Mouse (Mus musculus): ENCODE results near the gene Sacs. TPM values are rescaled to one million over a fixed set of nuclear protein-coding genes. Genes with fewer than 3 reads are reported as not detected.

The Sacs gene
- polyA plus RNA-seq, 1 experiment: 2.7 TPM

GRCm38 (mm10) chr14:61221166-61221565, 82.9 kb downstream of the Sacs start:
- Histone ChIP-seq H3K27me3 (ENCODE audit: control insufficient read depth, insufficient read depth, insufficient read length) (no peaks in the 10 kb centered on the region), H3K36me3 (ENCODE audit: control insufficient read depth, insufficient read depth) (no peaks in the 10 kb centered on the region), H3K79me3 (ENCODE audit: low read depth) (no peaks in the 10 kb centered on the region), H3ac (ENCODE audit: control insufficient read depth, insufficient read length, low read depth) (no peak overlapping the region), H3K79me2 (ENCODE audit: control insufficient read depth, insufficient read depth) (no peaks in the 10 kb centered on the region), H3K4me3 (ENCODE audit: insufficient read depth, poor library complexity, severe bottlenecking) (no peak overlapping the region)
- TF ChIP-seq USF1 (IDR thresholded peaks at IDR 0.05; ENCODE audit: low read depth): no peak
- no peak for TF ChIP-seq CTCF (IDR thresholded peaks at IDR 0.05; ENCODE audit: control insufficient read depth, insufficient read depth, insufficient read length)
- TF ChIP-seq MYOG (IDR thresholded peaks at IDR 0.05; ENCODE audit: control insufficient read depth, extremely low read depth, insufficient read length): no peak
- no peak for TF ChIP-seq FOSL1 (IDR thresholded peaks at IDR 0.05; ENCODE audit: insufficient read depth, low read length, poor library complexity, severe bottlenecking)
- no peak for TF ChIP-seq MYOD1 (IDR thresholded peaks at IDR 0.05; ENCODE audit: control insufficient read depth, insufficient read length, low read depth)
- TF ChIP-seq MAX (IDR thresholded peaks at IDR 0.05): no peak
- TF ChIP-seq CEBPB (IDR thresholded peaks at IDR 0.05; ENCODE audit: low read depth): no peak

- no peaks in the 10 kb centered on the region for H3K79me2 ChIP-seq (ENCODE audit: control insufficient read depth, insufficient read depth)
- no peaks in the 10 kb centered on the region for H3K79me3 ChIP-seq (ENCODE audit: low read depth)
- no peaks in the 10 kb centered on the region for H3K36me3 ChIP-seq (ENCODE audit: control insufficient read depth, insufficient read depth)
- no peak overlapping the region for H3K4me3 ChIP-seq (ENCODE audit: insufficient read depth, poor library complexity, severe bottlenecking)
- no peak for TF ChIP-seq MYOG (IDR thresholded peaks at IDR 0.05; ENCODE audit: control insufficient read depth, extremely low read depth, insufficient read length)
- TF ChIP-seq MAX (IDR thresholded peaks at IDR 0.05): no peak
- no peak for TF ChIP-seq MYOD1 (IDR thresholded peaks at IDR 0.05; ENCODE audit: control insufficient read depth, insufficient read length, low read depth)
- no peak for TF ChIP-seq USF1 (IDR thresholded peaks at IDR 0.05; ENCODE audit: low read depth)
- TF ChIP-seq FOSL1 (IDR thresholded peaks at IDR 0.05; ENCODE audit: insufficient read depth, low read length, poor library complexity, severe bottlenecking): no peak
- no peak for TF ChIP-seq CEBPB (IDR thresholded peaks at IDR 0.05; ENCODE audit: low read depth)
- TF ChIP-seq CTCF (IDR thresholded peaks at IDR 0.05; ENCODE audit: control insufficient read depth, insufficient read depth, insufficient read length): no peak
- no peaks in the 10 kb centered on the region for H3K27me3 ChIP-seq (ENCODE audit: control insufficient read depth, insufficient read depth, insufficient read length)
- H3ac ChIP-seq (ENCODE audit: control insufficient read depth, insufficient read length, low read depth): no peak overlapping the region
These were observed 84.2 kb downstream of the Sacs start for GRCm38 (mm10) chr14:61222506-61222905.

GRCm38 (mm10) chr14:61223740-61224139, 85.5 kb downstream of the Sacs start:
- H3K27me3 ChIP-seq (ENCODE audit: control insufficient read depth, insufficient read depth, insufficient read length): no peaks in the 10 kb centered on the region
- no peak overlapping the region for H3K4me3 ChIP-seq (ENCODE audit: insufficient read depth, poor library complexity, severe bottlenecking)
- TF ChIP-seq MAX (IDR thresholded peaks at IDR 0.05): no peak
- TF ChIP-seq MYOD1 (IDR thresholded peaks at IDR 0.05; ENCODE audit: control insufficient read depth, insufficient read length, low read depth): no peak
- TF ChIP-seq CTCF (IDR thresholded peaks at IDR 0.05; ENCODE audit: control insufficient read depth, insufficient read depth, insufficient read length): no peak
- TF ChIP-seq MYOG (IDR thresholded peaks at IDR 0.05; ENCODE audit: control insufficient read depth, extremely low read depth, insufficient read length): no peak
- TF ChIP-seq CEBPB (IDR thresholded peaks at IDR 0.05; ENCODE audit: low read depth): no peak
- no peak for TF ChIP-seq USF1 (IDR thresholded peaks at IDR 0.05; ENCODE audit: low read depth)
- no peak for TF ChIP-seq FOSL1 (IDR thresholded peaks at IDR 0.05; ENCODE audit: insufficient read depth, low read length, poor library complexity, severe bottlenecking)
- no peaks in the 10 kb centered on the region for H3K79me3 ChIP-seq (ENCODE audit: low read depth)
- no peaks in the 10 kb centered on the region for H3K79me2 ChIP-seq (ENCODE audit: control insufficient read depth, insufficient read depth)
- no peak overlapping the region for H3ac ChIP-seq (ENCODE audit: control insufficient read depth, insufficient read length, low read depth)
- H3K36me3 ChIP-seq (ENCODE audit: control insufficient read depth, insufficient read depth): no peaks in the 10 kb centered on the region

- H3ac ChIP-seq (ENCODE audit: control insufficient read depth, insufficient read length, low read depth): no peak overlapping the region
- no peak overlapping the region for H3K4me3 ChIP-seq (ENCODE audit: insufficient read depth, poor library complexity, severe bottlenecking)
- TF ChIP-seq USF1 (IDR thresholded peaks at IDR 0.05; ENCODE audit: low read depth): no peak
- no peak for TF ChIP-seq CTCF (IDR thresholded peaks at IDR 0.05; ENCODE audit: control insufficient read depth, insufficient read depth, insufficient read length)
- TF ChIP-seq FOSL1 (IDR thresholded peaks at IDR 0.05; ENCODE audit: insufficient read depth, low read length, poor library complexity, severe bottlenecking): no peak
- no peak for TF ChIP-seq MYOG (IDR thresholded peaks at IDR 0.05; ENCODE audit: control insufficient read depth, extremely low read depth, insufficient read length)
- TF ChIP-seq MAX (IDR thresholded peaks at IDR 0.05): no peak
- TF ChIP-seq MYOD1 (IDR thresholded peaks at IDR 0.05; ENCODE audit: control insufficient read depth, insufficient read length, low read depth): no peak
- no peak for TF ChIP-seq CEBPB (IDR thresholded peaks at IDR 0.05; ENCODE audit: low read depth)
- H3K79me3 ChIP-seq (ENCODE audit: low read depth): no peaks in the 10 kb centered on the region
- no peaks in the 10 kb centered on the region for H3K27me3 ChIP-seq (ENCODE audit: control insufficient read depth, insufficient read depth, insufficient read length)
- H3K36me3 ChIP-seq (ENCODE audit: control insufficient read depth, insufficient read depth): no peaks in the 10 kb centered on the region
- no peaks in the 10 kb centered on the region for H3K79me2 ChIP-seq (ENCODE audit: control insufficient read depth, insufficient read depth)
These were observed 86.3 kb downstream of the Sacs start for GRCm38 (mm10) chr14:61224387-61225077.

- no peaks in the 10 kb centered on the region for H3K79me2 ChIP-seq (ENCODE audit: control insufficient read depth, insufficient read depth)
- no peak overlapping the region for H3ac ChIP-seq (ENCODE audit: control insufficient read depth, insufficient read length, low read depth)
- TF ChIP-seq FOSL1 (IDR thresholded peaks at IDR 0.05; ENCODE audit: insufficient read depth, low read length, poor library complexity, severe bottlenecking): no peak
- TF ChIP-seq CTCF (IDR thresholded peaks at IDR 0.05; ENCODE audit: control insufficient read depth, insufficient read depth, insufficient read length): no peak
- TF ChIP-seq MYOD1 (IDR thresholded peaks at IDR 0.05; ENCODE audit: control insufficient read depth, insufficient read length, low read depth): no peak
- TF ChIP-seq USF1 (IDR thresholded peaks at IDR 0.05; ENCODE audit: low read depth): no peak
- TF ChIP-seq MAX (IDR thresholded peaks at IDR 0.05): no peak
- TF ChIP-seq CEBPB (IDR thresholded peaks at IDR 0.05; ENCODE audit: low read depth): no peak
- TF ChIP-seq MYOG (IDR thresholded peaks at IDR 0.05; ENCODE audit: control insufficient read depth, extremely low read depth, insufficient read length): no peak
These were observed 87.9 kb downstream of the Sacs start for GRCm38 (mm10) chr14:61226151-61226550.

More at GRCm38 (mm10) chr14:61226151-61226550, 87.9 kb downstream of the Sacs start:
- Histone ChIP-seq H3K79me3 (ENCODE audit: low read depth) (no peaks in the 10 kb centered on the region), H3K36me3 (ENCODE audit: control insufficient read depth, insufficient read depth) (no peaks in the 10 kb centered on the region), H3K4me3 (ENCODE audit: insufficient read depth, poor library complexity, severe bottlenecking) (no peak overlapping the region), H3K27me3 (ENCODE audit: control insufficient read depth, insufficient read depth, insufficient read length) (no peaks in the 10 kb centered on the region)

Measured in C2C12 (cell line).